ENCODE assay signal across 7 mouse cellular contexts in the genomic region with DNA sequence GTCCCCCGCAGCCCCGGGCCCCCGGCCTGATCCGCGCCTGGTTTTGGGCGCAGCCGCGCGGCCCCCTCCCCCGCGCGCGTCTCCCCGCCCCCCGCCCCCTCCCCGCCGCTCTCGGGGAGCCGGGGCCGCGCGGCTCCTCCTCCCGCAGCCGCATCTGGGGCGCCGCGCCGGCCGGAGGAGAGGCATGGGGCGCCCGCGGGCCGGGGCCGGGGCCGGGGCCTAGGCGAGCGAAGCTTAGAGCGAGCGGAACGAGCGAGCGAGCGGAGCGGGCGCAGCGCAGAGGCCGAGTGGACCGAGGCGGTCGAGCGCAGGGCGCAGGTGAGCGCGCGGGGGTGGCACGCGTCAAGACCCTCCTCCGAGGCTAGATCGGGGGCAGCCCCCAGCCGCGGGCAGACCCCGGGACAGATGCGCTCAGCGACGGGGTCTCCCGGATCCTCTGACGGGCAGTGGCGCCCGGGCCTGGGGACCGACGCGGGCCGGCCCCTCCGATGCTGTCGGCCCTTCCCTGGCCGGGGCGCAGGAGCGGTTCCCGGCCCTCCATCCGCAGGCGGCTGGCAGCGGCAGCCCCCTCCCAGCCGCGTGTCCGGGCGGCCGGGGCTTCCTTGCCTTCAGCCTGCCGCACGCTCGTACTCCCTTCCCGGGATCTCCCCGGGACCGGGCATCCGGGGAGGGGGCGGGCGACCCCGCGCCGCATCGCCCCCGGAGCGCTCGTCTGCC. TPM values are rescaled to one million over a fixed set of nuclear protein-coding genes. Genes with fewer than 3 reads are reported as not detected.
DNase-seq lines count a peak whose midpoint lies in the region; ATAC-seq and TF ChIP-seq lines count a peak whose summit lies in the region.

A gene (plus strand): TSS at position 165 of the 717 bp plus-strand sequence.

- peaks cover 8% of the 10 kb centered on the region for H3K4me1 ChIP-seq in spleen, adult 2 months (ENCODE audit: control insufficient read depth, insufficient read depth, insufficient read length)
- H3K4me1 ChIP-seq in bone marrow macrophage, adult 2 months (ENCODE audit: control insufficient read depth, insufficient read depth, low read length), result no peaks in the 10 kb centered on the region
- H3K4me1 ChIP-seq in forebrain, embryonic 13.5 days, result peaks cover 29% of the 10 kb centered on the region
- peaks cover 18% of the 10 kb centered on the region for H3K4me1 ChIP-seq in neural tube, embryonic 12.5 days

- DNase-seq in spleen, adult 2 months (ENCODE audit: low read depth in 1 of 2, low spot score in 2 of 2), result no peak
- DNase-seq in spleen, postnatal 4 days (ENCODE audit: low spot score in 2 of 2), result no peak
- DNase-seq in heart, postnatal 4 days, result peak; percentile 28
- peak; percentile 39 for DNase-seq in left cerebral cortex, postnatal 4 days

- H3K27me3 ChIP-seq in spleen, adult 2 months (ENCODE audit: control insufficient read depth, insufficient read depth, low read length), result peaks cover 22% of the 10 kb centered on the region
- H3K27me3 ChIP-seq in forebrain, embryonic 13.5 days, result peaks cover 72% of the 10 kb centered on the region
- H3K27me3 ChIP-seq in neural tube, embryonic 12.5 days (replicated peaks), result peaks cover 38% of the 10 kb centered on the region

- no peaks in the 10 kb centered on the region for H3K9me3 ChIP-seq in forebrain, embryonic 13.5 days (replicated peaks)
- H3K9me3 ChIP-seq in neural tube, embryonic 12.5 days, result no peaks in the 10 kb centered on the region

- TF ChIP-seq CTCF in spleen, adult 2 months (IDR thresholded peaks at IDR 0.05; ENCODE audit: extremely low read depth, insufficient read depth, insufficient read length, insufficient replicate concordance), result no peak
- no peak for TF ChIP-seq CTCF in bone marrow macrophage, adult 2 months (IDR thresholded peaks at IDR 0.05; ENCODE audit: low read depth, low read length)

- WGBS in spleen, adult 2 months, result 1% methylated on average over 68 of the region's 103 CpGs
- under 1% methylated on average over 62 of the region's 103 CpGs for WGBS in forebrain, embryonic 13.5 days
- under 1% methylated on average over 70 of the region's 103 CpGs for WGBS in neural tube, embryonic 12.5 days

- H3K27ac ChIP-seq in spleen, adult 2 months (ENCODE audit: insufficient read depth, low read length), result no peak within 1 kb of the TSS
- no peak within 1 kb of the TSS for H3K27ac ChIP-seq in bone marrow macrophage, adult 2 months (ENCODE audit: insufficient read depth, low read depth, low read length)
- 0 out of 2 replicates have a peak within 1 kb of the TSS, but pooled peaks have one; percentile 19 for H3K27ac ChIP-seq in forebrain, embryonic 13.5 days
- peak within 1 kb of the TSS; percentile 32; the same call in 1 of the 2 replicates for H3K27ac ChIP-seq in neural tube, embryonic 12.5 days

- peak within 1 kb of the TSS; percentile 21 for H3K4me3 ChIP-seq in spleen, adult 2 months (ENCODE audit: extremely low read depth, insufficient read depth, insufficient read length)
- H3K4me3 ChIP-seq in bone marrow macrophage, adult 2 months (ENCODE audit: insufficient read depth, low read length), result peak within 1 kb of the TSS; percentile 14; the same call in 1 of the 2 replicates
- peak within 1 kb of the TSS; percentile 73 for H3K4me3 ChIP-seq in forebrain, embryonic 13.5 days
- H3K4me3 ChIP-seq in neural tube, embryonic 12.5 days, result peak within 1 kb of the TSS; percentile 72

- peak; percentile 84 for ATAC-seq in forebrain, embryonic 13.5 days
- ATAC-seq in neural tube, embryonic 12.5 days (ENCODE audit: low FRiP score, low read depth), result peak; percentile 73

- peak within 1 kb of the TSS; percentile 87 for H3K4me2 ChIP-seq in forebrain, embryonic 13.5 days
- H3K4me2 ChIP-seq in neural tube, embryonic 12.5 days (replicated peaks), result peak within 1 kb of the TSS; percentile 99

- H3K36me3 ChIP-seq in spleen, adult 2 months (ENCODE audit: control insufficient read depth, insufficient read depth, low read length), result no peaks in the 10 kb centered on the region
- no peaks in the 10 kb centered on the region for H3K36me3 ChIP-seq in forebrain, embryonic 13.5 days (ENCODE audit: poor library complexity, severe bottlenecking)
- no peaks in the 10 kb centered on the region for H3K36me3 ChIP-seq in neural tube, embryonic 12.5 days

- intact Hi-C loops in left cerebral cortex, postnatal 4 days (cut with DNase I), result loop anchor here (5.0 kb wide), 1 partner anchor 84 kb away; no protein-coding TSS in a partner anchor

- peak within 1 kb of the TSS; percentile 81 for H3K9ac ChIP-seq in forebrain, embryonic 13.5 days
- H3K9ac ChIP-seq in neural tube, embryonic 12.5 days, result peak within 1 kb of the TSS; percentile 71

- TF ChIP-seq POLR2A in spleen, adult 2 months (IDR thresholded peaks at IDR 0.05; ENCODE audit: low read depth, low read length), result no peak
- TF ChIP-seq POLR2A in bone marrow macrophage, adult 2 months (IDR thresholded peaks at IDR 0.05; ENCODE audit: borderline replicate concordance, low read depth, low read length), result no peak

RNA-seq across cellular contexts. Expression of the gene that starts here (rescaled TPM):
- polyA plus RNA-seq in spleen, adult 2 months (2012; rRNA removed), result 61.8 and 77.5 TPM in 2 replicates
- polyA plus RNA-seq in bone marrow macrophage, adult 2 months (2012; ENCODE audit: insufficient read depth, insufficient read length, missing spikeins), result 66.7 and 72.1 TPM in 2 replicates
- 234 and 240 TPM in 2 replicates for polyA plus RNA-seq in forebrain, embryonic 13.5 days (2015; fragmentation: Nextera tagmentation; extraction: Ambion mirVana)
- 10 to 100 TPM; 57.1 to 58.3 TPM for total RNA-seq in heart, postnatal 4 days (2021)
- total RNA-seq in left cerebral cortex, postnatal 4 days (2021), result 100 to 1,000 TPM; 306 to 315 TPM
- 197 and 198 TPM in 2 replicates for polyA plus RNA-seq in neural tube, embryonic 12.5 days (2016; fragmentation: Nextera tagmentation; extraction: Ambion mirVana)

Comparison
In these comparisons a context has a peak if more than half of its experiments do, and no peak if none do; other contexts are left out.
1. RNA of the gene that starts here (total RNA-seq): 306 to 315 TPM in left cerebral cortex, postnatal 4 days; 57.1 to 58.3 TPM in heart, postnatal 4 days; every median in the first group is over 4 times any median in the second.
2. DNase-seq: peak in heart, postnatal 4 days (single experiment) and left cerebral cortex, postnatal 4 days (single experiment); none in spleen, adult 2 months (0 of 2) and spleen, postnatal 4 days (0 of 2).
3. H3K27ac ChIP-seq: peak in forebrain, embryonic 13.5 days (single experiment) and neural tube, embryonic 12.5 days (single experiment); none in spleen, adult 2 months (single experiment) and bone marrow macrophage, adult 2 months (single experiment).
4. H3K4me3 ChIP-seq: peak in every context shown above with its lines; median percentile 73 in forebrain, embryonic 13.5 days; 72 in neural tube, embryonic 12.5 days; 21 in spleen, adult 2 months; 14 in bone marrow macrophage, adult 2 months.